Comparison of ENCODE assay signal across 13 mouse cellular contexts in the genomic region with DNA sequence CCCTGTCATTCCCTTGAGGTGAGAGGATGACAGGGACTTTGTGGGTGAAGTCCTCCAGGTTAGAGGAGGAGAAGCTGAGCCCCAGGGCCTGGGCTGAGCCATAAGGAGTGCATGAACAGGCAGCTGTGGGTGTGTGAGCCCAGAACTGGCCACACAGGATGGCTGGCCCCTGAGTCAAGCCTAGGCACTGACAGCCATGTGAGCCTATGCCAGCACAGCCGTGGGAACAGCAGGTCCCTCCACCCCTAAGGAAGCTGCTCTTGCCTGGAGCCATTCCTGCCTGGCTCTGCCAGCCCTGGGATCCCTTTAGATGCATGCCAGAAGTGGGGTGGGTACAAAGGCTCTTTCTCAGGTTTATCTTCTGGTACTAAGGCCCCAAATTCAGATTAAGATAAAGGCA. TPM values are rescaled to one million over a fixed set of nuclear protein-coding genes. Genes with fewer than 3 reads are reported as not detected.
DNase-seq lines count a peak whose midpoint lies in the region; ATAC-seq and TF ChIP-seq lines count a peak whose summit lies in the region.
"Had no signal": no experiment of that assay in that cellular context is flagged by ENCODE, and none has a peak within 500 bp of the region (broad histone marks: within the 10 kb centered on the region; RNA-seq: fewer than 3 reads in every experiment).

No protein-coding gene starts in this region.

- H3K4me2 ChIP-seq in embryonic facial prominence, embryonic 15.5 days (replicated peaks), result no peak overlapping the region
- H3K4me2 ChIP-seq in hindbrain, postnatal 0 days (ENCODE audit: low read depth, low read length), result no peak overlapping the region
- no peak overlapping the region for H3K4me2 ChIP-seq in hindbrain, embryonic 11.5 days (replicated peaks; ENCODE audit: low read depth, low read length)
- H3K4me2 ChIP-seq: liver, embryonic 12.5 days; lung, embryonic 15.5 days; neural tube, embryonic 15.5 days; stomach, embryonic 15.5 days had no signal

- TF ChIP-seq CTCF in hindbrain, postnatal 0 days (IDR thresholded peaks at IDR 0.05; ENCODE audit: low read depth), result no peak

- WGBS in embryonic facial prominence, embryonic 15.5 days, result 19% methylated on average over 1 of the region's 1 CpGs
- 50% methylated on average over 1 of the region's 1 CpGs for WGBS in embryonic facial prominence, embryonic 10.5 days
- WGBS in hindbrain, postnatal 0 days, result 13% methylated on average over 1 of the region's 1 CpGs
- WGBS in hindbrain, embryonic 11.5 days, result 65% methylated on average over 1 of the region's 1 CpGs

- 0 out of 2 replicates have a peak, but pooled peaks have one; percentile 39 for ATAC-seq in embryonic facial prominence, embryonic 15.5 days (ENCODE audit: insufficient number of reproducible peaks, low FRiP score, low TSS enrichment, low read depth)
- ATAC-seq in hindbrain, postnatal 0 days, result peak; percentile 56; the same call in 1 of the 2 replicates
- no peak for ATAC-seq in hindbrain, embryonic 11.5 days (ENCODE audit: low FRiP score)
- ATAC-seq: liver, embryonic 12.5 days had no signal

- no peak overlapping the region for H3K9ac ChIP-seq in embryonic facial prominence, embryonic 15.5 days
- no peak overlapping the region for H3K9ac ChIP-seq in hindbrain, postnatal 0 days (replicated peaks; ENCODE audit: low read length)
- no peak overlapping the region for H3K9ac ChIP-seq in hindbrain, embryonic 11.5 days (ENCODE audit: low read depth, low read length)
- H3K9ac ChIP-seq: liver, embryonic 12.5 days; lung, embryonic 15.5 days; neural tube, embryonic 15.5 days; stomach, embryonic 15.5 days had no signal

- H3K27me3 ChIP-seq in embryonic facial prominence, embryonic 15.5 days, result no peaks in the 10 kb centered on the region
- no peaks in the 10 kb centered on the region for H3K27me3 ChIP-seq in embryonic facial prominence, embryonic 10.5 days (replicated peaks; ENCODE audit: low read depth, poor library complexity, severe bottlenecking)
- H3K27me3 ChIP-seq in hindbrain, postnatal 0 days (ENCODE audit: insufficient read depth, low read length), result no peaks in the 10 kb centered on the region
- H3K27me3 ChIP-seq in hindbrain, embryonic 11.5 days (ENCODE audit: control insufficient read depth, insufficient read depth, low read length), result no peaks in the 10 kb centered on the region
- H3K27me3 ChIP-seq: lung, embryonic 15.5 days; neural tube, embryonic 15.5 days; stomach, embryonic 15.5 days had no signal

- H3K9me3 ChIP-seq in embryonic facial prominence, embryonic 15.5 days (replicated peaks), result no peaks in the 10 kb centered on the region
- H3K9me3 ChIP-seq in embryonic facial prominence, embryonic 10.5 days, result no peaks in the 10 kb centered on the region
- no peaks in the 10 kb centered on the region for H3K9me3 ChIP-seq in hindbrain, postnatal 0 days (ENCODE audit: low read length)
- H3K9me3 ChIP-seq in hindbrain, embryonic 11.5 days (ENCODE audit: control insufficient read depth, low read length), result no peaks in the 10 kb centered on the region
- H3K9me3 ChIP-seq: liver, embryonic 12.5 days; lung, embryonic 15.5 days; neural tube, embryonic 15.5 days; stomach, embryonic 15.5 days had no signal

- H3K36me3 ChIP-seq in embryonic facial prominence, embryonic 15.5 days, result peaks cover 17% of the 10 kb centered on the region
- peaks cover 23% of the 10 kb centered on the region for H3K36me3 ChIP-seq in embryonic facial prominence, embryonic 10.5 days (replicated peaks)
- H3K36me3 ChIP-seq in hindbrain, postnatal 0 days (ENCODE audit: insufficient read depth, low read length), result peaks cover 11% of the 10 kb centered on the region; the same call in 1 of the 2 replicates
- H3K36me3 ChIP-seq in hindbrain, embryonic 11.5 days (ENCODE audit: control insufficient read depth, insufficient read depth, low read length), result peaks cover under 1% of the 10 kb centered on the region; the same call in 1 of the 2 replicates

- no peak overlapping the region for H3K4me3 ChIP-seq in embryonic facial prominence, embryonic 15.5 days (replicated peaks)
- no peak overlapping the region for H3K4me3 ChIP-seq in embryonic facial prominence, embryonic 10.5 days
- H3K4me3 ChIP-seq in hindbrain, postnatal 0 days (ENCODE audit: low read length), result no peak overlapping the region
- H3K4me3 ChIP-seq in hindbrain, embryonic 11.5 days (ENCODE audit: low read depth, low read length), result no peak overlapping the region
- H3K4me3 ChIP-seq: liver, embryonic 12.5 days; lung, embryonic 15.5 days; neural tube, embryonic 15.5 days; stomach, embryonic 15.5 days had no signal

- no peak for DNase-seq in embryonic facial prominence, embryonic 10.5 days (ENCODE audit: low spot score)
- no peak for DNase-seq in hindbrain, postnatal 0 days (ENCODE audit: low spot score)
- DNase-seq in hindbrain, embryonic 11.5 days (ENCODE audit: low spot score), result no peak
- peak; percentile 56 for DNase-seq in urinary bladder, postnatal 14 days (ENCODE audit: low spot score)
- DNase-seq in urinary bladder, adult 2 months (ENCODE audit: low spot score), result no peak
- DNase-seq in B cell, adult 2 months, result no peak
- DNase-seq: thymus, postnatal 14 days had no signal

- peak overlapping the region; percentile 29; the same call in 1 of the 2 replicates for H3K27ac ChIP-seq in embryonic facial prominence, embryonic 15.5 days (replicated peaks)
- H3K27ac ChIP-seq in embryonic facial prominence, embryonic 10.5 days (replicated peaks), result no peak overlapping the region
- H3K27ac ChIP-seq in hindbrain, postnatal 0 days, result no peak overlapping the region
- no peak overlapping the region for H3K27ac ChIP-seq in hindbrain, embryonic 11.5 days (ENCODE audit: low read depth, low read length)
- H3K27ac ChIP-seq: kidney, postnatal 0 days; liver, embryonic 12.5 days; lung, embryonic 15.5 days; neural tube, embryonic 15.5 days; stomach, embryonic 15.5 days had no signal

- peaks cover 24% of the 10 kb centered on the region for H3K4me1 ChIP-seq in embryonic facial prominence, embryonic 15.5 days
- peaks cover 10% of the 10 kb centered on the region for H3K4me1 ChIP-seq in embryonic facial prominence, embryonic 10.5 days
- no peaks in the 10 kb centered on the region for H3K4me1 ChIP-seq in hindbrain, postnatal 0 days (ENCODE audit: insufficient read depth, low read length)
- no peaks in the 10 kb centered on the region for H3K4me1 ChIP-seq in hindbrain, embryonic 11.5 days (replicated peaks; ENCODE audit: control insufficient read depth, insufficient read depth, low read length)
- H3K4me1 ChIP-seq: neural tube, embryonic 15.5 days had no signal

RNA-seq across cellular contexts. Expression of a gene that starts 20.9 kb away (rescaled TPM):
- 53.6 and 53.7 TPM in 2 replicates for polyA plus RNA-seq in embryonic facial prominence, embryonic 15.5 days (2015; fragmentation: Nextera tagmentation; extraction: Ambion mirVana)
- polyA plus RNA-seq in embryonic facial prominence, embryonic 10.5 days (2016; fragmentation: Nextera tagmentation; extraction: Ambion mirVana), result 61.4 and 64.0 TPM in 2 replicates
- total RNA-seq in hindbrain, postnatal 0 days (2014; rRNA removed), result 116 and 162 TPM in 2 replicates
- polyA plus RNA-seq in hindbrain, postnatal 0 days (2015; fragmentation: Nextera tagmentation; extraction: Ambion mirVana), result 27.3 and 31.0 TPM in 2 replicates
- 39.7 and 47.8 TPM in 2 replicates for polyA plus RNA-seq in hindbrain, embryonic 11.5 days (2014; fragmentation: Nextera tagmentation; extraction: Ambion mirVana)
- polyA plus RNA-seq in urinary bladder, adult 2 months (2012; rRNA removed), result 51.0 and 52.2 TPM in 2 replicates
